Mouse (Mus musculus) midbrain, postnatal 0 days (tissue): ENCODE data around the gene Fam241a. TPM values are rescaled to one million over a fixed set of nuclear protein-coding genes. Genes with fewer than 3 reads are reported as not detected.
A peak's percentile ranks its signal among the peaks of the same experiment; 100 is the strongest.

Experiments
- ATAC-seq: fragments of 200-750 bp; cut with Nextera tagmentation; 2 replicates; pipeline ENCODE4 v1.8.0; 2017; ENCODE audit warnings: moderate number of reproducible peaks, mild to moderate bottlenecking, moderate TSS enrichment, moderate library complexity; ENCODE audit not compliant: low FRiP score
- DNase-seq: peaks from one replicate; pipeline ENCODE4 v3.0.0-alpha.2; 2015; ENCODE audit warnings: low spot score
- H3K27ac ChIP-seq: fragments of 300-500 bp; sonication (generic); 2 replicates; pipeline ENCODE4 v1.5.1; 2014; ENCODE audit warnings: low read depth, mild to moderate bottlenecking, low read length, mixed read lengths
- H3K27me3 ChIP-seq: fragments of 300-500 bp; sonication (generic); 2 replicates; pipeline ENCODE4 v1.6.1; 2014; ENCODE audit warnings: low read length, control low read depth, mixed read lengths; ENCODE audit not compliant: insufficient read depth
- H3K36me3 ChIP-seq: fragments of 300-500 bp; sonication (generic); 2 replicates; pipeline ENCODE4 v1.6.1; 2014; ENCODE audit warnings: low read length, control low read depth, mixed read lengths; ENCODE audit not compliant: insufficient read depth
- H3K4me1 ChIP-seq: fragments of 300-500 bp; sonication (generic); 2 replicates; pipeline ENCODE4 v1.6.1; 2014; ENCODE audit warnings: mild to moderate bottlenecking, control low read depth, antibody characterized with exemption, low read length, mixed read lengths; ENCODE audit not compliant: insufficient read depth
- H3K4me2 ChIP-seq: fragments of 300-500 bp; sonication (generic); 2 replicates; pipeline ENCODE4 v1.6.1; 2014; ENCODE audit warnings: low read depth, mild to moderate bottlenecking, low read length, mixed read lengths; ENCODE audit not compliant: poor library complexity, severe bottlenecking
- H3K4me3 ChIP-seq: fragments of 300-500 bp; sonication (generic); 2 replicates; pipeline ENCODE4 v1.5.1; 2014; ENCODE audit warnings: low read depth, mild to moderate bottlenecking, low read length, moderate library complexity
- H3K9ac ChIP-seq: fragments of 300-500 bp; sonication (generic); replicated peaks from 2 replicates; pipeline ENCODE4 v1.6.1; 2014; ENCODE audit warnings: mild to moderate bottlenecking, low read length, moderate library complexity, mixed read lengths; ENCODE audit not compliant: poor library complexity, severe bottlenecking
- H3K9me3 ChIP-seq: fragments of 300-500 bp; sonication (generic); 2 replicates; pipeline ENCODE4 v1.6.1; 2016; ENCODE audit warnings: low read length, control low read depth
- CTCF ChIP-seq: IDR thresholded peaks from 2 replicates; pipeline ENCODE4 v1.5.1; 2016; ENCODE audit warnings: antibody characterized with exemption, mild to moderate bottlenecking
- WGBS: fragments of 180-500 bp; shearing (Covaris S2); extraction: QIAGEN DNeasy Blood & Tissue Kit; methylation state at CpG from one replicate; pipeline ENCODE4 v1.1.7; 2014; 5-methylcytosine and 5-hydroxymethylcytosine counted together
- polyA plus RNA-seq: library from polyadenylated mRNA; unstranded; fragments of >200 nt; fragmentation: Nextera tagmentation; extraction: Ambion mirVana; gene quantifications from 2 replicates; pipeline ENCODE4 v1.2.1, GENCODE M21; 2015
- total RNA-seq: library from RNA; depleted of rRNA; stranded (reverse); fragments of >200 nt; gene quantifications from 2 replicates; pipeline ENCODE4 v1.2.3, GENCODE M21; 2014

Fam241a gene
- total and polyA plus RNA-seq, 2 experiments from 2014 or later = 4.7 to 7.9 TPM

GRCm38 (mm10) chr3:127871575-127871974 is 24.5 kb downstream of the Fam241a start:
- H3K27ac ChIP-seq = no peak overlapping the region
- no peak for TF ChIP-seq CTCF
- H3K4me1 ChIP-seq = no peaks in the 10 kb centered on the region
- no peaks in the 10 kb centered on the region for H3K9me3 ChIP-seq
- DNase-seq = no peak
- WGBS = 89% methylated on average over 9 of the region's 9 CpGs
- no peak overlapping the region for H3K4me2 ChIP-seq
- no peaks in the 10 kb centered on the region for H3K27me3 ChIP-seq
- ATAC-seq = no peak
- H3K36me3 ChIP-seq = no peaks in the 10 kb centered on the region
- H3K9ac ChIP-seq = no peak overlapping the region
- H3K4me3 ChIP-seq = no peak overlapping the region

GRCm38 (mm10) chr3:127868880-127869279 is 27.2 kb downstream of the Fam241a start:
- Histone ChIP-seq H3K4me3 (no peak overlapping the region), H3K9me3 (no peaks in the 10 kb centered on the region), H3K27me3 (no peaks in the 10 kb centered on the region), H3K9ac (no peak overlapping the region), H3K27ac (no peak overlapping the region), H3K36me3 (no peaks in the 10 kb centered on the region), H3K4me2 (no peak overlapping the region), H3K4me1 (no peaks in the 10 kb centered on the region)
- DNase-seq = peak; percentile 14
- no peak for TF ChIP-seq CTCF
- 39% methylated on average over 5 of the region's 5 CpGs for WGBS
- no peak for ATAC-seq

GRCm38 (mm10) chr3:127868046-127868758 is 27.9 kb downstream of the Fam241a start:
- TF ChIP-seq CTCF = no peak
- 45% methylated on average over 9 of the region's 9 CpGs for WGBS
- H3K9ac ChIP-seq = no peak overlapping the region
- no peaks in the 10 kb centered on the region for H3K9me3 ChIP-seq
- H3K27ac ChIP-seq = no peak overlapping the region
- H3K4me1 ChIP-seq = no peaks in the 10 kb centered on the region
- ATAC-seq (no peak), DNase-seq (no peak)
- no peaks in the 10 kb centered on the region for H3K27me3 ChIP-seq
- no peak overlapping the region for H3K4me2 ChIP-seq
- H3K36me3 ChIP-seq = no peaks in the 10 kb centered on the region
- H3K4me3 ChIP-seq = no peak overlapping the region

- peak; percentile 38 for TF ChIP-seq CTCF
- Histone ChIP-seq H3K4me2 (no peak overlapping the region), H3K9ac (no peak overlapping the region), H3K4me3 (no peak overlapping the region), H3K27me3 (no peaks in the 10 kb centered on the region), H3K9me3 (no peaks in the 10 kb centered on the region), H3K36me3 (no peaks in the 10 kb centered on the region), H3K4me1 (no peaks in the 10 kb centered on the region), H3K27ac (no peak overlapping the region)
- DNase-seq (peak; percentile 36), ATAC-seq (no peak)
- WGBS = 42% methylated on average over 2 of the region's 2 CpGs
Observed at GRCm38 (mm10) chr3:127864242-127864641, 31.9 kb downstream of the Fam241a start.

- Histone ChIP-seq H3K9me3 (no peaks in the 10 kb centered on the region), H3K4me1 (no peaks in the 10 kb centered on the region), H3K4me2 (no peak overlapping the region), H3K27me3 (no peaks in the 10 kb centered on the region), H3K4me3 (no peak overlapping the region), H3K9ac (no peak overlapping the region), H3K36me3 (no peaks in the 10 kb centered on the region), H3K27ac (no peak overlapping the region)
- peak; percentile 16 for DNase-seq
- no peak for TF ChIP-seq CTCF
- no peak for ATAC-seq
- 60% methylated on average over 3 of the region's 3 CpGs for WGBS
Observed at GRCm38 (mm10) chr3:127863571-127863970, 32.6 kb downstream of the Fam241a start.

- no peak overlapping the region for H3K4me3 ChIP-seq
- no peaks in the 10 kb centered on the region for H3K4me1 ChIP-seq
- no peak overlapping the region for H3K27ac ChIP-seq
- TF ChIP-seq CTCF = no peak
- H3K9ac ChIP-seq = no peak overlapping the region
- no peak overlapping the region for H3K4me2 ChIP-seq
- ATAC-seq (no peak), DNase-seq (no peak)
- no peaks in the 10 kb centered on the region for H3K36me3 ChIP-seq
- H3K27me3 ChIP-seq = no peaks in the 10 kb centered on the region
- H3K9me3 ChIP-seq = no peaks in the 10 kb centered on the region
- 78% methylated on average over 4 of the region's 4 CpGs for WGBS
Observed at GRCm38 (mm10) chr3:127862479-127862878, 33.6 kb downstream of the Fam241a start.
